Mouse (Mus musculus) urinary bladder, postnatal 4 days (tissue): Measurements from ENCODE around the gene Fgf9.
A peak's percentile ranks its signal among the peaks of the same experiment; 100 is the strongest.

Experiments
- DNase-seq, 2 experiments: peaks; one replicate each; pipeline ENCODE4 v3.0.0; 2021 to 2022; ENCODE audit warnings: low spot score in 2 of 2

The Fgf9 gene

GRCm38 (mm10) chr14:58070481-58071119 lies at the start of gene Fgf9:
Gene Fgf9, plus strand, starts transcription at chr14:58070547.
- DNase-seq = no peak

GRCm38 (mm10) chr14:58034567-58034966 lies 35.8 kb upstream of the Fgf9 start:
- DNase-seq = no peak

GRCm38 (mm10) chr14:58036174-58036573 lies 34.2 kb upstream of the Fgf9 start:
- no peak for DNase-seq

- DNase-seq = no peak
Measured at GRCm38 (mm10) chr14:58046639-58047284, 23.6 kb upstream of the Fgf9 start.

GRCm38 (mm10) chr14:58050691-58051090 lies 19.7 kb upstream of the Fgf9 start:
- no peak for DNase-seq

GRCm38 (mm10) chr14:58067586-58067985 lies 2.8 kb upstream of the Fgf9 start:
- DNase-seq = no peak

- DNase-seq = no peak
Measured at GRCm38 (mm10) chr14:58068641-58069040, 1.7 kb upstream of the Fgf9 start.

- DNase-seq = no peak
Measured at GRCm38 (mm10) chr14:58069927-58070326, 420 bp upstream of the Fgf9 start.

- peak in 1 of 2 experiments; percentile 45 for DNase-seq
Measured at GRCm38 (mm10) chr14:58071120-58071641, 834 bp downstream of the Fgf9 start.

- peak in 1 of 2 experiments; percentile 46 for DNase-seq
Measured at GRCm38 (mm10) chr14:58071830-58072770, 1.8 kb downstream of the Fgf9 start.

GRCm38 (mm10) chr14:58072771-58073501 lies 2.6 kb downstream of the Fgf9 start:
- DNase-seq = no peak

GRCm38 (mm10) chr14:58073936-58074335 lies 3.6 kb downstream of the Fgf9 start:
- peak in 1 of 2 experiments; percentile 15 for DNase-seq

GRCm38 (mm10) chr14:58074621-58075432 lies 4.5 kb downstream of the Fgf9 start:
- DNase-seq = no peak

- DNase-seq = peak in 1 of 2 experiments; percentile 16
Measured at GRCm38 (mm10) chr14:58075433-58076029, 5.2 kb downstream of the Fgf9 start.

GRCm38 (mm10) chr14:58076030-58076521 lies 5.7 kb downstream of the Fgf9 start:
- peak in 1 of 2 experiments; percentile 21 for DNase-seq

- DNase-seq = peak in 1 of 2 experiments; percentile 14
Measured at GRCm38 (mm10) chr14:58076726-58077255, 6.4 kb downstream of the Fgf9 start.

- DNase-seq = no peak
Measured at GRCm38 (mm10) chr14:58079471-58079870, 9.1 kb downstream of the Fgf9 start.

GRCm38 (mm10) chr14:58081955-58082354 lies 11.6 kb downstream of the Fgf9 start:
- no peak for DNase-seq

GRCm38 (mm10) chr14:58084240-58084639 lies 13.9 kb downstream of the Fgf9 start:
- peak in 1 of 2 experiments; percentile 7 for DNase-seq

- no peak for DNase-seq
Measured at GRCm38 (mm10) chr14:58087326-58087725, 17.0 kb downstream of the Fgf9 start.
